Mouse (Mus musculus) heart, postnatal 25 days (tissue): ENCODE results near the gene Mxd4. TPM values are rescaled to one million over a fixed set of nuclear protein-coding genes. Genes with fewer than 3 reads are reported as not detected.

Source experiments
- DNase-seq: peaks from one replicate; pipeline ENCODE4 v3.0.0; 2022; ENCODE audit warnings: low spot score
- intact Hi-C: fragments of 180-260 bp; cut with DNase I; formaldehyde crosslinking; loops from one replicate; pipeline ENCODE4 v1.15.1; 2025
- total RNA-seq, 2 experiments: library from RNA; stranded (reverse); gene quantifications; 2 replicates each; pipeline ENCODE4 v1.2.3; 2021

Mxd4 gene
- total RNA-seq, 2 experiments from 2014 or later = 72.6 to 89.1 TPM

DNA sequence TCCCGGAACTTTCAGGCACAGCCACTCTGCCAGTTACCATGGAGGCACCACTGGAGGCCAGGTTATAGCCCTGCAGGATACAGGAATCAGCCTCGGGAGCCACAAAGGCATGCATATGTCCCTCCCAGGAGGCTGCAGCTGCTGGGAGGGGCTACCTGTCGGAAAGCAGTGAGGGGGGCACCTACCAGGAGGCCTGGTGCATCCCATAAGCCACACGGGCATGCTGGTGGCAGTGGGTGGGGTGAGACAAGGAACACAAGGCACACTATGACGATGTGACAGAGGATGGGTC is 12.2 kb downstream of the Mxd4 start:
- intact Hi-C loops = no loop called here
- no peak for DNase-seq

DNA sequence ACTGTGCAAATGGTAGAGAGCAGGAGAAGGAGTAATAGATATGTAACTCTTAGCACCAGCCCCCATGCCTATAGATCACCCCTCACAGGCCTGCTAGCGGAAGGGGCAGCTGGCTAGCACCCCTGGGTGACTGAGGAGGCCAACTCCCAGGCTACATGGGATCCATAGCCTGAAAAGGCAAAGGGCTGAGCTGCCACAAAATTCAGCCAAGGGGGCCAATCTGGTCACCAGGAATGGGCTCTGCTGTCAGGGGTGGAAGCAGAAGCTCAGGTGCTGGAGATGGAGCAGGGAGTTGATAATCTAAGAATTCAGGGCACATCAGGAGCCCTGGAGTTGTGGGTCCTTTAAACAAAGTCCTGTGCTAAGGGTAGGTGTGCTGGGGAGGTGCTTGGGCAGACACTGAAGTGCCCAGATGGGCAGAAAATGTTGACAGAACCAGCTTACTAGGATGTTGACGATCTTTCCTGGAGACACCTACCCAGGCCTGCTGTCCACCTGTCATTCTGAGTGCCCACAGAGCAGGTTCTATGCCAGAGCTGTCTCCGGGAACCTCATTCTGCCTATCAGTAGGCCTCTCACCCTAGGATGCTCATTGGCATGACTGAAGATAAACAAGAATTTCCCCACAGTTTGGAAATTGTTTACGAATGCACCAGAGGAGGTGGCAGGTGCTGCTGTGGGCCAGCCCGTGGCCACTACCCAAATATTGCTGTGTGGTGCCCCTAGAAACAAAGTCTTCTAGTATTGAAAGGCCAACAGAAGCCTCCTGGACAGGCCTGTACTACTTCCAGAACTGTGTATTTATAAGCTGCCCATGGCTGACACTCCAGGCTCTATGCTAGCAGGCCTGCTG is 12.7 kb downstream of the Mxd4 start:
- intact Hi-C loops = no loop called here
- DNase-seq = no peak

- intact Hi-C loops = no loop called here
- DNase-seq = no peak
These were observed 13.5 kb downstream of the Mxd4 start for GRCm38 (mm10) chr5:34174021-34174420.

DNA sequence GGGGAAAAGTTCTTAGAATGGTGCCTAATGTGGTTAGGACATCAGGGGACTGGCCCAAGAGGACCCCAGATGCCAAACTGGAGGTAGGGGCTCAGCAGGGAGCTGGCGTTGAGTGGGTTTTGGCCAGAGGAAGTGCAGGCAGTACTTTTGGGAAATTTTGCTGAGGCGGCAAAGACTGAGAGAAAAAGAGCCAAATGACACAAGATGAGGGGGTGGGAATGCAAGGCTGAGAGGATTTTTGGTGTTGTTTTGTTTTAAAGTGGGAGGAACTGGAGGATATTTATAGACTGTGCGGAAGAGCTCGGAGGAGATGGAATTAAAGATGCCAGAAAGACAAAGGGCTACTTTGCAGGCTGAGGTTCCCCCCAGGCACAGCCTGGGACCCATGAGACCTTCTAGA is 16.8 kb downstream of the Mxd4 start:
- intact Hi-C loops = loop anchor here (2.0 kb wide), 1 partner anchor 18 kb away; no protein-coding TSS in a partner anchor
- no peak for DNase-seq

DNA sequence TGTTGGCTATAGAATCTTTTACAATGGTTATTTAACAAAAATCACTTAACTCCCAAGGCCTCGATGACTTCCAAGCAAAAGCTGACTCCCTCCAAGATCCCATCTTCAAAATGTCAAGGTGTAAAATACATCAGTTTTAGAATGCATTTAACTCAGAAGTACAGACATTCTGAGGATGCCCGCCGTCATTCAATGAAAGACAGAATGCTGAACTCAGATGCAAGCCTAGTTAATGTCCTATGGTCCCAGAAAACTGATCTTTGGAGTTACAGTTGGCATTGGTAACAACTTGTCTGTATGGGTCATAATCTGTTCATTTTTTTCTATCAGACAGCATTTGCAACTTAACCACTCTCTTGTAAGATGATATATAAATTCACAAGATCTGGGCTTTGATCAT is 17.6 kb downstream of the Mxd4 start:
- intact Hi-C loops = loop anchor here (2.0 kb wide), 1 partner anchor 19 kb away; no protein-coding TSS in a partner anchor
- DNase-seq = no peak

- peak; percentile 97 for DNase-seq
- intact Hi-C loops = no loop called here
These were observed 18.3 kb downstream of the Mxd4 start, which contains the start of the genes Poln and Haus3 for GRCm38 (mm10) chr5:34168950-34169891. Poln (minus strand) TSS chr5:34169448. Haus3 (minus strand) TSS chr5:34169527.

GRCm38 (mm10) chr5:34167857-34168256 is 19.7 kb downstream of the Mxd4 start:
- intact Hi-C loops = no loop called here

GRCm38 (mm10) chr5:34165793-34166192 is 21.7 kb downstream of the Mxd4 start:
- intact Hi-C loops = no loop called here
- no peak for DNase-seq

More at GRCm38 (mm10) chr5:34167857-34168256, 19.7 kb downstream of the Mxd4 start:
- no peak for DNase-seq

DNA sequence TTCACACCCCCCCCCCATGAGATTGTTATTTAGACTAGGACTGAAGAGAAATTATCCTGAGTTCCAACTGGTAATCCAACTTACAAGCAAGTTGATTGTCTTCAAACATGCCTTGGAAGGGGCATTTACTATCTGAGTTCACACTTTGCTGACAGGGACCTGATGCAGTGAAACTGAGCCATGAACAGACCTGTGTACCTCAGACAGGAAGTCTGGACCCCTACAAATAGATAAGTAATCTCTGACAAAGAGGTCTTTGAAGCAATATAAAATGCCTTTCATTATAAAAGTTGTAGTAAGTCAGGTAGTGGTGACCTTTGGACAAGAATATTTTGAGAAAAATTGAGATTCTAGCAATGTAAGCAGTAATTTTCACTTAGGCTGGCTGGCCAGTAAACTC is 39.0 kb downstream of the Mxd4 start:
- no peak for DNase-seq
- intact Hi-C loops = no loop called here

- no peak for DNase-seq
- intact Hi-C loops = no loop called here
These were observed 40.0 kb downstream of the Mxd4 start for GRCm38 (mm10) chr5:34147554-34147953.

DNA sequence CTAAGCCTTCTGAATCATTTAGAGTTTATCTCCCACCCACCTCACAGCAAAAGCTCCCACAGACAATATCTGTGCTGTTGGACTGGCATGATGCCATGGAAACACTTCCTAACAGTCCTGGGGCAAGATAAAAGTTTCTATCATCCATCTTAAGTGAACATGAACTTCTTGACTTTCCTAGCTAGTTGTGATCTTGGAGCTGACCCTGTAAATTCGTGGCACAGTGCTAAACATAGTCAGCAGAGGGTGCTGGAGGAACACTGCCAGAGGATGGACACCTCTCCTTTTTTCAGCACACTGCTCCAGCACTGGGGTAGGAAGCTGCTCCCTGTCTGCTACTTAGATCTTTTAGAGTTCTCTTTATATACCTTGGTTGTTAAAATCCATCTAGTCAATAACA is 47.8 kb downstream of the Mxd4 start:
- intact Hi-C loops = loop anchor here (2.0 kb wide), 1 partner anchor 51 kb away; no protein-coding TSS in a partner anchor
- peak; percentile 2 for DNase-seq

- intact Hi-C loops = no loop called here
- no peak for DNase-seq
These were observed 54.8 kb downstream of the Mxd4 start for GRCm38 (mm10) chr5:34132731-34133130.

DNA sequence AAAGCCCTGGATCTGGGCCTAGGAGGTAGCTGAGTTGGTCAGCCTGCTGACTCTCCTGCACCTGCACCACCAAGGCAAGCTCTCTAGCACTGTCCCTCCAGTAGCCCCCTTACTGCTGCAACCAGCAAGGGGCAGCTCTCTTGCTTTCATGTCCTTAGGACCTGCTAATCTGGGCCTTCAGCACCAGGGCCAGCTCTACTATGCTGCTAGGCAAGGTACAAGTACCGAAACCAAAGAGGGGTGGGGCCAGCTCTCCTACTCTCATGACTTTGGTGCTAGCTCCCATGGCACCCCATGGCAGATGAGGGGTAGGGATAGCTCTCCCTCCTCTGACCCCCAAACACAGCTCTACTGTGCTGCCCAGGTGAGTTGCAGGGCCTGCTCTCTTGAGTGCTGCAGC is 63.4 kb downstream of the Mxd4 start:
- intact Hi-C loops = no loop called here
- no peak for DNase-seq

Other genes starting within 250 kb of the Mxd4 start
- 1 to 10 TPM; 2.8 to 3.1 TPM for gene Gm1673, start 204.3 kb downstream of the Mxd4 start, total RNA-seq
- gene Nat8l, start 191.7 kb downstream of the Mxd4 start, total RNA-seq = 1 to 10 TPM; 1.1 TPM
- 1 to 10 TPM; 3.3 to 3.4 TPM for gene Poln, start 18.3 kb downstream of the Mxd4 start, total RNA-seq
- 1 to 10 TPM; 3.4 to 3.9 TPM for gene Haus3, start 18.2 kb downstream of the Mxd4 start, total RNA-seq
- under 1 TPM; 0.36 to 0.60 TPM for gene Zfyve28, start 100.7 kb upstream of the Mxd4 start, total RNA-seq
- not detected for gene Cfap99, start 100.9 kb upstream of the Mxd4 start, total RNA-seq
- 10 to 100 TPM; 27.1 to 29.1 TPM for gene Rnf4, start 148.6 kb upstream of the Mxd4 start, total RNA-seq
- 10 to 100 TPM; 24.3 to 29.7 TPM for gene Fam193a, start 182.2 kb upstream of the Mxd4 start, total RNA-seq